Mouse (Mus musculus) left cerebral cortex, adult 18-20 months (tissue): ENCODE results near the gene Ccr10. TPM values are rescaled to one million over a fixed set of nuclear protein-coding genes. Genes with fewer than 3 reads are reported as not detected.

Experiments
- DNase-seq, 2 experiments: peaks; one replicate each; pipeline ENCODE4 v3.0.0; 2021 to 2022; ENCODE audit warnings: low spot score in 2 of 2, mixed read lengths in 1 of 2
- total RNA-seq, 2 experiments: library from RNA; stranded (reverse); gene quantifications; 2 replicates each; pipeline ENCODE4 v1.2.3; 2021

Ccr10 gene
- total RNA-seq, 2 experiments from 2014 or later: 0.28 TPM; not detected in 1

DNA sequence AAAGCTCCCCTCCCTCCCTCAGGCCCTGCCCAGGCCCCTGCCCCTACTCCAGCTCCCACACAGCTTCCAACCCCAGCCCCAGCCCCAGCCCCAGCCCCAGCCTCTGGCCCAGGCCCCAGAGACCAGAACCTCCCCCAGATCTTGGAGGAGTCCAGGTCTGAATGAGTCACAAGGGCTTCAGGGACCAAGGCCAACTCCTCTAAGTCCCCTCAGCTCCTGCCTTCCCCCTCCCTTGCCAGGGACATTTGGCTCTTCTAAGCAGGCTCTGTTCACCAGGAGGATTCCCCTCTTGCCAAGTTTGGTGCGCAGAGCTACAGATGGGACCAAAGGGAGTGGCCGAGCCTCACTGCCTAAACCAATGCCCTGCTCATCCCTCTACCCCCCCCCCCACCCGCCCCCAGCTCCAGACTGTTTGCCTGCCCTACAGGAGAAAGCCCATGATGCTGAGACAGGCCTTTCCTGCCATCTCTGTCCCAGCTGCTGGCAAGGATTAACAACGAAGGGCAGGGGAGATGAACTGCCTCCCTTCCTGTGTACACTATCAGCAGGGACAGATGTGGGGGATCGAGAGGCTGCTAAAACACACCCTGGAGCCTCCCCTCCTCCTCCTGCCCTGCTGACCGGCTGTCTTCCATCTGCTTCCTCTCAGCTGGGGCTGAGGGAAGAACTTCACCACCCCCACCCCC is 14.4 kb upstream of the Ccr10 start:
- peak in 1 of 2 experiments; percentile 52 for DNase-seq

DNA sequence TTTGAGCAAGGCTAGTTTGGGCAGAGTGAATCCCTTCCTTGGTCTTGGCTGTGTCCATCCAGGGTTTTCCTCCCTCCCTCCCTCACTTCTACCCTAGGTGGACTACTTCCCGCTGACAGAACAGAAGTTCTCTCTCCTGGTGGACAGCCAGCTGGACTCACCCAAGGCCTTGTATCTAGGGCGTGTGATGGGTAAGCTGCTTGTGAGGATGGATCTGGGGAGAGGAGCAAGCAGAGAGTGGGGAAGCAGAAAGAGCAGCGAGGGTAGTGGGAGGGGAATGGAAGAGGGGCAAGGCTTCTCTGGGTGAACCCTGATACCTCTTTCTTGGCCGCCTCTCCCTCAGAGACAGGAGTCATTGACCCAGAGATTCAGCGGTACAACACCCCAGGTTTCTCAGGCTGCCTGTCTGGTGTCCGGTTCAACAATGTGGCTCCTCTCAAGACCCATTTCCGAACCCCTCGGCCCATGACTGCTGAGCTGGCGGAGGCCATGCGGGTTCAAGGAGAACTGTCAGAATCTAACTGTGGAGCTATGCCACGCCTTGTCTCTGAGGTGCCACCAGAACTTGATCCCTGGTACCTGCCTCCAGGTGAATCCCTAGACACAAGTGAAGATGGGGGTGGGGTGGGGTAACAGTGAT is 13.0 kb upstream of the Ccr10 start:
- DNase-seq: no peak

DNA sequence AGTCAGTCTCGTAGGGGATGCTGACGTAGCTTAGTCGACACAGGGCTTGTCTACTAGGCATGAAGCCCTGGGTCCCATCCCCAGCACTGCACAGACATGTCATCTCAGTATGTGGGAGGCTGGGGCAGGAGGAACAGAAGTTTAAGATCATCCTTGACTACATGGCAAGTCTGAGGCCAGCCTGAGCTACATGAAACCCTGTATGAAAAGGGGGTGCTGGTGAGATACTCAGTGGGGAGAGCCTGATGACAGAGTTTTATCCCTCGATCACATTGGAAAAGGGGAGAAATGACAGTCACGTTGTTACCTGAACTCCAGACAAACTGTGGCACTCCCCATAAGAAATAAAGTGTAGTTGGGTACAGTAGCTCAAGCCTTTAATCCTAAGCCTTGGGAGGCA is 12.3 kb upstream of the Ccr10 start:
- no peak for DNase-seq

DNA sequence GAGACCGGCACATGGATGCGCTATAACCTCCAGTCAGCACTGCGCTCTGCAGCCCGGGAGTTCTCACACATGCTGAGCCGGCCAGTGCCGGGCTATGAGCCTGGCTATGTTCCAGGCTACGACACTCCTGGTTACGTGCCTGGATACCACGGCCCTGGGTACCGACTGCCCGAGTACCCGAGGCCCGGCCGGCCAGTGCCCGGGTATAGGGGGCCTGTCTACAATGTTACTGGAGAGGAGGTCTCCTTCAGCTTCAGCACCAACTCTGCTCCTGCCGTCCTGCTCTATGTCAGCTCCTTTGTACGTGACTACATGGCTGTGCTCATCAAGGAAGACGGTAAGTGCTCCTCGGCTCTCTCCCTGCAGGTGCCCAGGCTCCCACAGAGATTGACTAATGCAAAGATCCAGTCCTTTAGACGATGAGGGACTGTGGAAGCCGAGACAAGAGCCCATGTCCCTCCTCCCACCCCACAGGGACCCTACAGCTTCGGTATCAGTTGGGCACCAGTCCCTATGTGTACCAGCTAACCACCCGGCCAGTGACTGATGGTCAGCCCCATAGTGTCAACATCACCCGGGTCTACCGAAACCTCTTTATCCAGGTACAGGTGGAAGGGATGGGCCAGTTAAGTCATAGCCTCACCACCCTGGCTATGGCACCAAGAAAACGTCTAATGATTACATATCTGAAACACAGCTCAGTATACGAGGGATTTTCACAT is 11.4 kb upstream of the Ccr10 start:
- no peak for DNase-seq

DNA sequence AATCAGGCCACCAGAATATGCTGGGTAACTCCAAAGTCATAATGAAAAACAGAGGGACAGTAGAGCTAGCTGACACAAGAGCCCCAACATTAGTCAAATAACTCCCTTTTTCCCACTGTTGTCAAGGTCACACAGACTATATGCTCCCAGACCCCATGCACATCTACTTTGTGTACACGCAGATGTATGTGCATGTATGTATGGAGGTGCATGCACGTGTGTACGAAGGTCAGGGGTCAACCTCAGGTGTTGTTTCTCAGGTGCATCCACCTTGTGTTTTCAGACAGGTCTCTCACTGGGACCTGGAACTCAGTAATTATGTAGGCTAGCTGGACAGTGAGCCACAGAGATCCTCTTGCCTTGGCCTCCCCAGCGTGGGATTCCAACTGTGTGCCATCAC is 10.2 kb upstream of the Ccr10 start:
- no peak for DNase-seq

DNA sequence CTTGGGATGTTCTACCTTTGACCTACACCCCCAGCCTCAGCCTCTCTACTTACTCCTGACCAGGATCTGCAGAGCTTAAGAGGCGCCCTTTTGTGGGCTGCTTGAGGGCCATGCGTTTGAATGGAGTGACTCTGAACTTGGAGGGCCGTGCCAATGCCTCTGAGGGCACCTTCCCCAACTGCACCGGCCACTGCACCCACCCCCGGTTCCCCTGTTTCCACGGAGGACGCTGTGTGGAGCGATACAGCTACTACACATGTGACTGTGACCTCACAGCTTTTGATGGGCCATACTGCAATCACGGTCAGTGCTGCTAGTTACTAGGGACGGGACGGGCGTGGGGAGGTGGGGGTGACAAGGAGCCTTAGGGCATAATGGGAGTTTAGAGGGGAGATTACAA is 9.7 kb upstream of the Ccr10 start:
- no peak for DNase-seq

DNA sequence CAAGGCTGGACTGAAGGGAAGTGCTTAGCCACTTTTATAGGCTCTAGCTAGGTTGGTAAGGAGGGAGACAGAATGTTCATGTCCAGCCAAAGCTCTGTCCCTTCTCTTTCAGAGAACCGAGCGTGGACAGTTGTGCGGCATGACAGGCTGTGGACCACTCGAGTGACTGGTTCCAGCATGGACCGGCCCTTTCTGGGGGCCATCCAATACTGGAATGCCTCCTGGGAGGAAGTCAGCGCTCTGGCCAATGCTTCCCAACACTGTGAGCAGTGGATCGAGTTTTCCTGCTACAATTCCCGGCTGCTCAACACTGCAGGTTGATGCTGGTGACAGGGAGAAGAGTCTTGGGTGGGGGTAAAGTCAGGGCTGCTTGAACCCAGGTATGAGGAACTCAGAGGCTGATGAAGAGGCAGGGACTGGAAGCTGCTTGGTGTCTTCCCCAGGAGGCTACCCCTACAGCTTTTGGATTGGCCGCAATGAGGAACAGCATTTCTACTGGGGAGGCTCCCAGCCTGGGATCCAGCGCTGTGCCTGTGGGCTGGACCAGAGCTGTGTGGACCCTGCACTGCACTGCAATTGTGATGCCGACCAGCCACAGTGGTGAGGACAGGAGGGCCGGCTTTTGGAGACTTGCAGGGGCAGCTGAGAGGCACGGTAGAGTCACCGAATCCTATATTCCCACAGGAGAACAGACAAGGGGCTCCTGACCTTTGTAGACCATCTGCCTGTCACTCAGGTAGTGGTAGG is 7.7 kb upstream of the Ccr10 start:
- no peak for DNase-seq

DNA sequence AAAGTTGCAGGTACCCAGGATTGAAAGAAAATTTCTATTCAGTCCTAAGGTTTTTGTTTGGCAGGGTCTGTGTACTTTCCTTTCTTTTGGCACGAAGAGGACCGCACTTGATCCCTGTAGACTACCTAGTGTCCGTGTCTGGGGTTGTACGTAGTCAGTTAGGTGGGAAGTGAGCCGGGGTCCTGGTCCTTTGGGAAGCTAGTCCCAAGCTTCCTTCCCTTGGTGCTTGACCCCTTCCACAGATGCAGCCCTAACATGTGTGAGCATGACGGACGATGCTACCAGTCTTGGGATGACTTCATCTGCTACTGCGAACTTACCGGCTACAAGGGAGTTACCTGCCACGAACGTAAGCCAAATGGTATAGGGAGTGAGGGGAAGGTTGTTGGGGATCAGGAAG is 6.7 kb upstream of the Ccr10 start:
- no peak for DNase-seq

DNA sequence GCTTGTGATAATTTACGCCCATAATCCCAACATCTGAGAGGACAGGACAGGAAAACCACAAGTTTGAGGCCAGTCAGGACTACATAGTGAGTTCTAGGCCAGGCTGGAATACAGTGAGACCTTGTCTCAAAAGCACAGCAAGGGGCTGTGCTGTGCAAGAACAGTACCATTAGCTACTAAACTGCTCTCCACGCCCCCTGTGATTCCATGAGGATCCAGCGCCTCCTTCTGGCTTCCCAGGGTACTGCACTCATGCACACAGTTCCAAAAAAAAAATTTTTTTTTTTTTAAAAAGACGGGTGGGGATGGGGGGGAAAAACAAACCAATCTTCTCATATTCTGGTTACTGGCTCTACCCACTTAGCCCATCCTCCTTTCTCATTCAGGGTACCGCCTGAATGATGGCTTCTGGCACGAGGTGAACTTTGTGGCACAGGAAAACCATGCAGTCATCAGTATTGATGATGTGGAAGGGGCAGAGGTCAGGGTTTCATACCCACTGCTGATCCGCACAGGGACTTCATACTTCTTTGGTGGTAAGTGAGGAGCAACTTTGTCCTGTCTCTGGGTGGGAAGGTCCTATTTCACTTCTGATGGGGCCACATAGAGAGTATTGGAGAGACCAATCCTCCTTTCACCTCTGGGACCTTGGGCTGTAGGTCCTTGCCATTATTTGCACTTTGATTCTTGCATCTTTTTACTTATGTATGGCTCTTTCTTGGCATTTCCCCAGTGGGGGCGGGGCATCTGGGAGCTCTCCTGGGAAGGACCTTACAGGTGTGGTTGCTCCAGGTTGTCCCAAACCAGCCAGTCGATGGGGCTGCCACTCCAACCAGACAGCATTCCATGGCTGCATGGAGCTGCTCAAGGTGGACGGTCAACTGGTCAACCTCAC is 5.8 kb upstream of the Ccr10 start:
- DNase-seq: peak in 1 of 2 experiments; percentile 75

DNA sequence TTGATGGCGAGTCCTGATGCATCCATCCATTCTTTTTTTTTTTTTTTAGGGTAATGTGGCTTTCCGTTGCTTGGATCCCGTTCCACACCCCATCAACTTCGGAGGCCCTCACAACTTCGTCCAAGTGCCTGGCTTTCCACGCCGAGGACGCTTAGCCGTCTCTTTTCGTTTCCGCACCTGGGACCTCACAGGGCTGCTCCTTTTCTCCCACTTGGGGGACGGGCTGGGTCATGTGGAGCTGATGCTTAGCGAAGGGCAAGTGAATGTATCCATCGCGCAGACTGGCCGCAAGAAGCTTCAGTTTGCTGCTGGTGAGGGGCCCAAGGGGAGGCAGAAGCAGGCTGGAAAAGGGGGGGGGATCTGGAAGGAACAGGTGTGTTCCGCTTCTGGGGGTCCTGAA is 5.0 kb upstream of the Ccr10 start:
- no peak for DNase-seq

DNA sequence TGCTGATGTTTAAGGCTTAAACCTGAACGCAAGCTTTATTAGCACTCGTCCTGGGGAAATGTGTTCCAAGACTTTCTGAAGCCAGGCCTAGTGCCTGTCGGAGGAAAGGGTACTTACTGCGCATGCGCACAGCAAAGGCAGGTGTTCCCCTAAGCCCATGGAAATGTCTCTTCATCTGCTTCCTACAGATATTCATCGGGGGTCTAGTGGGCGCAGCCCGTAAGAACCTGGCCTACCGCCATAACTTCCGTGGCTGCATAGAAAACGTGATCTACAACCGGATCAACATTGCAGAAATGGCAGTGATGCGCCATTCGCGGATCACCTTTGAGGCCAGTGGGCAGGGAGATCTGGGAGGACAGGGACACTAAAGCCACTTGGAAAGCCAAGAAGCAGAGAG is 4.1 kb upstream of the Ccr10 start:
- DNase-seq: no peak

DNA sequence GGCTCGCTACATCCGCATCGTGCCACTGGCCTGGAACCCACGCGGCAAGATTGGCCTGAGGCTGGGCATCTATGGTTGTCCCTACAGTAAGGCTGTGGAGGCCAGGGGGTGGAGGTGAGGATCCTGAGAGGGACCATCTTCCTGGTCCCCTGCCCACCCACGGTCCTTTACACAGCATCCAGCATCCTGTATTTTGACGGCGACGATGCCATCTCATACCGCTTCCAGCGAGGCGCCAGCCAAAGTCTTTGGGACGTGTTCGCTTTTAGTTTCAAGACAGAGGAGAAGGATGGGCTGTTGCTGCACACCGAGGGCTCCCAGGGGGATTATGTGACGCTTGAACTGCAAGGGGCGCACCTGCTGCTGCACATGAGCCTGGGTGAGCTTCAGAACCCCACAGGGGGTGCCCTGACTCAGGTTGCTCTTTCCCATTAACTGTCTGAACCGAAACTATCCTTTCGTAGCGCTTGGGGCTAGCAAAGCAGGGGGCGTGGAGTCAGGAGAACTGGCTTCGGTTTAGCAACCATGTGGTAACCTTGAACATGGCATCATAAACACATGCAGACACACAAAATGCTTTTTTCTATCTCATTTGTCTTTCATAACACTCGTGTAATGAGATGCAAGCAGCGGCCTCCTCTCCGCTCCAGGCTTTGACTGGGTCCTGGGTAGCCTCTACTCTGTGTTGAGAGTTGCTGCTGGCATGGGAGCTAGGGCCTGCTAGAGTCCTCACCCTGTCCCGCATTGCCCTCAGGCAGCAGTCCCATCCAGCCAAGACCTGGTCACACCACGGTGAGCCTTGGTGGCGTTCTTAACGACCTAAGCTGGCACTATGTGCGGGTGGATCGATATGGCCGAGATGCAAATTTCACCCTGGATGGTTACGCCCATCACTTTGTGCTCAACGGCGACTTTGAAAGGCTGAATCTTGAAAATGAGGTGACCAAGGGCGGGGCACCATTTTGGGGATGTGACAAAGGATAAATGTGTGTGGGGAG is 3.1 kb upstream of the Ccr10 start:
- DNase-seq: no peak

DNA sequence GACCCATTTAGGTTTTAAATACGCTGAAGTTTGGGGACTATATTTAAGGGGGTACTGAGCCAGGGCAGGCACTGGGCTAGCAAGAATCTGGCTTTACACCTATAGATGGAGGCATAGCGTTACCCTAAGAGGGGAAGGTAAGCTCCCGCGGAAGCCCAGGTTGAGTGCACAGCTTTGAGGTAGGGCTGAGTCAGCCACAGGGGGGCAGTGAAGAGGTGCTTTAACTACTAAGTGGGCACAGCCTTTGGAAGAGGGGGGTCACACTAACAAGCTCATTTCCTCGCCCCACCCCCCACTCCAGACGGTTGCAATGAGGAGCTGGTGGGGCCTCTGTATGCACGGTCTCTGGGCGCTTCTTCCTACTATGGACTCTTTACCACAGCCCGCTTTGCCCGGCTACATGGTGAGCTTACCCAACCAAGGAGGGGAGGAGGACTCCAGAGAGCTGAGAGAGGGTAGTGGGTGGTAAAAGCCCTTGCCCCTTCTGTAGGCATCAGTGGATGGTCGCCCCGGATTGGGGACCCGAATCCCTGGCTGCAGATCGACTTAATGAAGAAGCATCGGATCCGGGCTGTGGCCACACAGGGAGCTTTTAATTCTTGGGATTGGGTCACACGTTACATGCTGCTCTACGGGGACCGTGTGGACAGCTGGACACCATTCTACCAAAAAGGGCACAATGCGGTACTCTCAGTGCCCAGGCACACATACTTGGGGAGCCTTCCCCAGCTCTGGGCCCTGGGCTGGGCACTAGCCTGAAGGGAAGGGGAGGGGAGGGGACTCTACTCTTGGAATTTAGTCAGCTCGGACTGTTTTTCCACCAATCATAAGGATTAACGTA is 1.9 kb upstream of the Ccr10 start:
- peak; percentile 74 to 83 for DNase-seq

DNA sequence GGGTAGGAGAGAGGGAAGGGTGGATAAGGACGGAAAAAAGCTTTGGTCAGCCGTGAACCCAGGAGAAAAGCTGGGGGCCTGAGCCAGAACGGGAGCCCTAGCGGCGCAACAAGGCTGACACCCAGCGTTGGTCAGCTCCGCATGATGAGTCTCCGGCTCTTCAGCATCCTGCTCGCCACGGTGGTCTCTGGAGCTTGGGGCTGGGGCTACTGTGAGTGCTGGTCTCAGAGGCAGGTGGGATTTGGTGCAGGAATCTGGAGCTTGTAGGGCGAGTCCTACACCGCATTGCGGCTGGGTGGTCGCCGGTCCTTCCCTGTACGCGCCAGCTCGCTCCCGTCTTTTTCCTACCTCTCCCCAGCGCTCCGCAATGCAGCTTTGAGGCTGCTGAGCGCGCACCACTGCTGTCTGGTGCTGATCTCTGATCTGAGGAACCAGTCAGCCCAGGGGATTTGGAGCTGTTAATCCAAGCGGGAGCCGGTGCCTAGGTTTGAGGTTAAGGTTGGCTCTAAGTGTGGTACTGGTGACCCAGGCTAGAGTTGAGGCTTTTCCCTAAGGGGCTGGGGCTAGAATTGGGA is 961 bp upstream of the Ccr10 start:
- DNase-seq: peak in 1 of 2 experiments; percentile 66

DNA sequence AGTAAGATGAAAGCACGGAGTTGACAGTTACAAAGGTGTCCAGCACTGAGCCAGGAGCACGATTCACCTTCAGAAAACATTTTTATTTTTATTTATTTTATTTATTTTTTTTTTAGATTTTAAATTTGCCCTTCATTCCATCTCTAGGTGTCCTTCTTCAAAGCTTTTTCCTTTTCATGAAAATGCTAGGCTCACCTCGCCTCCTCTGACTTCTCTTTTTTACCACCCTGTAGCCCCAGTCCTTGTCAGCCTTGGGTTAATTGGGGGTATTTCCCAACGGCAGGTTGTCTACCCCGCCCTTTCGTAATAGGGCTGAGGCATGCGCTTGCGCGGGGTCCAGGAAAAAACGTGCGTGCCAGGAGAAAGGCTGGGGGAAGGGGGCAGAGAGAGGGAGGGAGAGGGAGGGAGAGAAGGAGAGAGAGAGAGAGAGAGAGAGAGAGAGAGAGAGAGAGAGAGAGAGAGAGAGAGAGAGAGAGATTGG is 433 bp upstream of the Ccr10 start:
- peak; percentile 54 to 63 for DNase-seq

DNA sequence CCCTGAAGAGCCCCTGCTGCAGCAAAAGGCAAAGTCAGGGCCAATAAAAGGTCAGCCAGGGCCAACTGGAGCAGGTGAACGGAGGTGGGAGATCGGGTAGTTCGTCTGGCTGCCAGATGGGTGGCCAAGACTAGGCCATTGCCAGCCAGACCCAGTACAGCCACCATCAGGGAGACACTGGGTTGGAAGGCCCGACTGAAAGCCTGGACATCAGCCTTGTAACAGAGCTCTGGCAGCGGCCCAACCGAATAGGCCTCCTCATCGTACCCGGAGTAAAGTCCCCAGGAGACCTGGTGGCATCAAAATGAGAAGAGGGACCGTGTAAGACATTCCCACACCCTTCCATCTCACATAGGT is 876 bp downstream of the Ccr10 start:
- DNase-seq: no peak

DNA sequence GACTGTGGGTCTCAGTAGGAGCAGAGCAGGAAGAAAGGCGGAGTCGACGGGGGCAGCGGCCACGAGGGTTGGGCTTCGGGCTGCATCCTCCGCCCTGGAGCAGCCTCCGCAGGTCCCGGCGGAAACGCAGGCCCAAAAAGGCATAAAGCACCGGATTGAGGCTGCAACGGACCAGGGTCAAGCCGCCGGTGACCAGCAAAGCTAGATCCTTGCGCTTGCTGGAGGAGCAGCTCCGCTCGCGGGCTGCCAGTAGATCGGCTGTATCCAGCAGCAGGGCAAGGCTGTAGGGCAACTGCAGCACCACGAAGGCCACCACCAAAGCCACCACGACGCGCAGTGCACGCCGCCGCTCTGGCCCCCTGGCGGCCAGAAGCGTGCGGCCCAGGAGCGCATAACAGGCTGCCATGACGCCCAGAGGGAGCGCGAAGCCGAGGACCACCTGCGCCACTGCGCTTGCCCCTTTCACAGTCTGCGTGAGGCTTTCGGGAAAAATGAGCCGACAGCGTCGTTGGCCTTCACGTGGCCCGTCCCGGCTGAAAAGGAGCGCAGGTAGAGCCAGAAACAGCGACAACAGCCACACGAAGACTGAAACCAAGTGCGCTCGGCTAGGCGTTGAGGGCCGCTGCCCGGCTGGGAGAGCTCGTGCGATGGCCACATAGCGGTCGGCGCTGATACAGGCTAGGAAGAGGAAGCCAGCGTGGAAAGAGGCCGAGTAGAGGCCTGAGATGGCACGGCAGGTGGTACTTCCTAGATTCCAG is 1.4 kb downstream of the Ccr10 start:
- DNase-seq: peak; percentile 57 to 64
